Mouse (Mus musculus) bone marrow macrophage, adult 2 months (primary cell): ENCODE measurements around the gene Sephs2.

ENCODE experiments used
- CTCF ChIP-seq: IDR thresholded peaks from 2 replicates; pipeline ENCODE4 v1.5.1; 2012; ENCODE audit warnings: low read depth, mild to moderate bottlenecking, low read length, moderate library complexity
- POLR2A ChIP-seq: IDR thresholded peaks from 2 replicates; pipeline ENCODE4 v1.6.1; 2012; ENCODE audit warnings: mild to moderate bottlenecking, low read depth, low read length, borderline replicate concordance

DNA sequence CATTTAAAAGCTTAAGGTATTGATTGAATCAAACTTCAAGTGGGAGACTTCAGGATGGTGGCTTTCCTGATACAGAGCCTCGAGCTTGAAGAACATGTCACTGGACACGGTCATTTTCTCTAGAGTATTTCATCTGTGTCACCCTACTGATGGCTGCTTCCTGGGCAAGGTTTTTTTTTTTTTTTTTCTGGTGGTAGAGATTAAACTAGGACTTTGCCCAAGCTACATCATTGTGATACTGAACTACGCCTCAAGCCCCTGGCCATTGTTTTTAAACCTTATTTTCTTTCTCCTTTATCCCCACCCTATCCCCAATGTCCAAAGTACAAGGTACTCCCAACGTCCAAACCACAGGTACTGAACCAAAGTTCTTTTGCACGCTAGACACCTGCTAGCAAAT is 3.2 kb downstream of the Sephs2 start:
- TF ChIP-seq CTCF = no peak
- no peak for TF ChIP-seq POLR2A
